In genomic region chr11:106318406-106319366, GRCm38 (mm10) we compare ENCODE assay signal across 14 mouse cellular contexts. TPM values are rescaled to one million over a fixed set of nuclear protein-coding genes. Genes with fewer than 3 reads are reported as not detected.
DNase-seq lines count a peak whose midpoint lies in the region; ATAC-seq and TF ChIP-seq lines count a peak whose summit lies in the region.
"Had no signal": no experiment of that assay in that cellular context is flagged by ENCODE, and none has a peak within 500 bp of the region (broad histone marks: within the 10 kb centered on the region; RNA-seq: fewer than 3 reads in every experiment).

No protein-coding gene starts in this region.

- ATAC-seq in liver, embryonic 11.5 days (replicated peaks; ENCODE audit: low FRiP score), result no peak
- no peak for ATAC-seq in midbrain, postnatal 0 days (ENCODE audit: low FRiP score)
- ATAC-seq: forebrain, embryonic 15.5 days; Patski had no signal

- dilution Hi-C loops in CH12.LX (cut with MboI; ENCODE audit: extremely low pct_ligation_motif_present, extremely low pct_unique_long_range_greater_than_20kb, low sequenced_read_pairs), result no loop called here

- H3K27ac ChIP-seq in liver, adult 2 months (replicated peaks; ENCODE audit: insufficient read depth, low read depth, low read length), result no peak overlapping the region; the same call in 1 of the 2 replicates
- no peak overlapping the region for H3K27ac ChIP-seq in liver, embryonic 11.5 days (ENCODE audit: low read depth, low read length)
- no peak overlapping the region for H3K27ac ChIP-seq in CH12.LX (ENCODE audit: insufficient read depth, low read depth)
- H3K27ac ChIP-seq in macrophage, result peak overlapping the region; percentile 45
- no peak overlapping the region for H3K27ac ChIP-seq in midbrain, postnatal 0 days (ENCODE audit: low read depth, low read length)
- H3K27ac ChIP-seq: forebrain, embryonic 15.5 days had no signal

- in situ Hi-C loops in CH12.LX (cut with MboI; ENCODE audit: low pct_ligation_motif_present, low pct_unique_long_range_greater_than_20kb, low sequenced_read_pairs), result loop anchor here (25.0 kb wide), 1 partner anchor 444 kb away; the partner anchor contains the start of genes Milr1 and Pecam1

- 64% methylated on average over 21 of the region's 21 CpGs for WGBS in liver, adult 2 months
- 58% methylated on average over 21 of the region's 21 CpGs for WGBS in liver, embryonic 11.5 days
- 46% methylated on average over 21 of the region's 21 CpGs for WGBS in macrophage (ENCODE audit: missing documents)
- WGBS in midbrain, postnatal 0 days, result 78% methylated on average over 21 of the region's 21 CpGs

- H3K9me3 ChIP-seq in liver, embryonic 11.5 days (ENCODE audit: control insufficient read depth, low read length), result no peaks in the 10 kb centered on the region
- H3K9me3 ChIP-seq in CH12.LX (replicated peaks; ENCODE audit: low read length), result no peaks in the 10 kb centered on the region
- H3K9me3 ChIP-seq in midbrain, postnatal 0 days (ENCODE audit: low read length), result no peaks in the 10 kb centered on the region
- H3K9me3 ChIP-seq: forebrain, embryonic 15.5 days had no signal

- no peak for TF ChIP-seq POLR2A in liver, adult 2 months (IDR thresholded peaks at IDR 0.05; ENCODE audit: extremely low read depth, insufficient read depth, low read length)
- peak; percentile 60 for TF ChIP-seq POLR2A in CH12.LX (IDR thresholded peaks at IDR 0.05; ENCODE audit: low read depth, low read length)

- no peak overlapping the region; the same call in 1 of the 2 replicates for H3K4me2 ChIP-seq in liver, embryonic 11.5 days
- H3K4me2 ChIP-seq in CH12.LX (ENCODE audit: insufficient read depth, low read depth, poor library complexity, severe bottlenecking), result no peak overlapping the region
- H3K4me2 ChIP-seq in midbrain, postnatal 0 days (ENCODE audit: low read depth, low read length, poor library complexity, severe bottlenecking), result no peak overlapping the region
- H3K4me2 ChIP-seq: forebrain, embryonic 15.5 days had no signal

- no peaks in the 10 kb centered on the region for H3K4me1 ChIP-seq in liver, adult 2 months (ENCODE audit: control insufficient read depth, insufficient read depth, low read length)
- 0 out of 2 replicates have a peak, but pooled peaks cover 3% of the 10 kb centered on the region for H3K4me1 ChIP-seq in liver, embryonic 11.5 days (replicated peaks; ENCODE audit: control insufficient read depth, insufficient read depth, low read length)
- H3K4me1 ChIP-seq in CH12.LX (ENCODE audit: control insufficient read depth in 1 of 2, insufficient read depth in 2 of 2), result peaks cover 27 to 67% of the 10 kb centered on the region in 2 experiments
- H3K4me1 ChIP-seq in midbrain, postnatal 0 days (ENCODE audit: insufficient read depth, low read length), result no peaks in the 10 kb centered on the region
- H3K4me1 ChIP-seq: forebrain, embryonic 15.5 days had no signal

- TF ChIP-seq CTCF in liver, adult 2 months (IDR thresholded peaks at IDR 0.05; ENCODE audit: low read depth, low read length), result no peak
- TF ChIP-seq CTCF in CH12.LX (conservative IDR thresholded peaks at IDR 0.05 in 1 of 2, IDR thresholded peaks at IDR 0.05 in 1 of 2; ENCODE audit: low read depth in 2 of 2, low read length in 2 of 2), result no peak
- no peak for TF ChIP-seq CTCF in midbrain, postnatal 0 days (IDR thresholded peaks at IDR 0.05)

- peak; percentile 25 for DNase-seq in liver, adult 2 months (ENCODE audit: extremely low read depth, low read depth, low spot score)
- DNase-seq in liver, embryonic 11.5 days (ENCODE audit: low spot score), result no peak
- DNase-seq in CH12.LX (ENCODE audit: extremely low read depth) (peak; percentile 54), NIH3T3 (ENCODE audit: low read depth) (peak; percentile 27)
- no peak for DNase-seq in layer of hippocampus, adult 8-10 months (ENCODE audit: low spot score in 2 of 2)
- no peak for DNase-seq in midbrain, postnatal 0 days (ENCODE audit: low spot score)
- DNase-seq: layer of hippocampus, adult 9-11 months had no signal

- TF ChIP-seq EP300 in CH12.LX (IDR thresholded peaks at IDR 0.05; ENCODE audit: low read length), result no peak

- H3K4me3 ChIP-seq in liver, adult 2 months (ENCODE audit: insufficient read depth, low read depth, low read length), result no peak overlapping the region
- H3K4me3 ChIP-seq in liver, embryonic 11.5 days (ENCODE audit: low read depth, low read length), result no peak overlapping the region
- H3K4me3 ChIP-seq in CH12.LX (replicated peaks in 1 of 3; ENCODE audit: low read depth in 2 of 3, low read length in 2 of 3, poor library complexity in 1 of 3) (peak overlapping the region in 2 of 3 experiments; percentile 8 to 15), macrophage (ENCODE audit: inconsistent target) (no peak overlapping the region)
- no peak overlapping the region for H3K4me3 ChIP-seq in midbrain, postnatal 0 days (ENCODE audit: low read depth, low read length)
- H3K4me3 ChIP-seq: forebrain, embryonic 15.5 days had no signal

- H3K27me3 ChIP-seq in liver, adult 2 months (ENCODE audit: control insufficient read depth, insufficient read depth, low read length), result no peaks in the 10 kb centered on the region
- no peaks in the 10 kb centered on the region for H3K27me3 ChIP-seq in liver, embryonic 11.5 days (replicated peaks; ENCODE audit: control insufficient read depth, insufficient read depth, low read length)
- H3K27me3 ChIP-seq in CH12.LX (replicated peaks), result no peaks in the 10 kb centered on the region
- H3K27me3 ChIP-seq in midbrain, postnatal 0 days (ENCODE audit: insufficient read depth, low read length), result no peaks in the 10 kb centered on the region
- H3K27me3 ChIP-seq: forebrain, embryonic 15.5 days; Patski had no signal

- TF ChIP-seq RAD21 in CH12.LX (IDR thresholded peaks at IDR 0.05; ENCODE audit: low read depth, low read length), result no peak

- H3K36me3 ChIP-seq in liver, adult 2 months (ENCODE audit: control insufficient read depth, insufficient read depth, low read length), result no peaks in the 10 kb centered on the region
- H3K36me3 ChIP-seq in liver, embryonic 11.5 days (ENCODE audit: control insufficient read depth, insufficient read depth, low read length), result no peaks in the 10 kb centered on the region
- peaks cover 4 to 6% of the 10 kb centered on the region in 2 experiments for H3K36me3 ChIP-seq in CH12.LX (replicated peaks in 1 of 2; ENCODE audit: control insufficient read depth in 1 of 2, insufficient read depth in 1 of 2, low read length in 1 of 2)
- H3K36me3 ChIP-seq in macrophage (ENCODE audit: inconsistent target), result no peaks in the 10 kb centered on the region
- H3K36me3 ChIP-seq in midbrain, postnatal 0 days (ENCODE audit: insufficient read depth, low read length), result no peaks in the 10 kb centered on the region
- H3K36me3 ChIP-seq: forebrain, embryonic 15.5 days had no signal

- no peaks in the 10 kb centered on the region for H3K79me2 ChIP-seq in liver, adult 2 months (ENCODE audit: control insufficient read depth, insufficient read depth, low read length)
- H3K79me2 ChIP-seq in CH12.LX (replicated peaks; ENCODE audit: control insufficient read depth, extremely low read depth, insufficient read depth, poor library complexity, severe bottlenecking), result peaks cover 7% of the 10 kb centered on the region
- H3K79me2 ChIP-seq in macrophage (ENCODE audit: inconsistent target), result no peaks in the 10 kb centered on the region

- H3K9ac ChIP-seq in liver, adult 2 months (ENCODE audit: low read depth, low read length), result no peak overlapping the region
- no peak overlapping the region for H3K9ac ChIP-seq in liver, embryonic 11.5 days (ENCODE audit: low read depth, low read length)
- no peak overlapping the region for H3K9ac ChIP-seq in CH12.LX (ENCODE audit: insufficient read depth, low read depth)
- H3K9ac ChIP-seq in midbrain, postnatal 0 days (replicated peaks; ENCODE audit: low read length, poor library complexity, severe bottlenecking), result no peak overlapping the region
- H3K9ac ChIP-seq: forebrain, embryonic 15.5 days had no signal

RNA-seq across cellular contexts. Expression of gene Cd79b, which starts 4.1 kb away (rescaled TPM):
- total RNA-seq in liver, adult 2 months (2014; rRNA removed), result 2.1 and 4.6 TPM in 2 replicates
- 1.4 and 3.8 TPM in 2 replicates for polyA plus RNA-seq in liver, adult 2 months (2012; rRNA removed)
- polyA plus RNA-seq in liver, embryonic 11.5 days (2014; fragmentation: Nextera tagmentation; extraction: Ambion mirVana), result 5.9 and 6.3 TPM in 2 replicates
- total RNA-seq in CH12.LX (2012; rRNA removed) (503 and 527 TPM in 2 replicates), CH12.LX (2014; rRNA removed) (636 and 689 TPM in 2 replicates)
- polyA plus RNA-seq in CH12.LX (2012; ENCODE audit: insufficient read length, low read depth) (678 and 741 TPM in 2 replicates), macrophage (2018) (1.9 to 4.4 TPM (median 2.9 TPM) in 3 replicates)
- 1 to 10 TPM in 1 of 26 experiments, under 1 TPM in 4, not detected in 21; 0.42 to 1.1 (median 0.64) TPM for total RNA-seq in macrophage (2018; cell fraction: chromatin; rRNA removed)
- 1 to 10 TPM; 1.8 to 9.4 (median 3.6) TPM for total RNA-seq in macrophage (2018; cell fraction: cytosol; rRNA removed)
- 1 to 10 TPM in 22 of 26 experiments, under 1 TPM in 3, not detected in 1; 0.53 to 5.3 (median 2.1) TPM for total RNA-seq in macrophage (2018; cell fraction: nucleus; rRNA removed)
- under 1 TPM in 1 of 4 experiments, not detected in 3; 0.39 TPM for total RNA-seq in layer of hippocampus, adult 8-10 months (2022)
- 0.38 and 1.9 TPM in 2 replicates for total RNA-seq in midbrain, postnatal 0 days (2014; rRNA removed)
- 1.1 and 1.2 TPM in 2 replicates for polyA plus RNA-seq in midbrain, postnatal 0 days (2015; fragmentation: Nextera tagmentation; extraction: Ambion mirVana)

RNA-seq across cellular contexts. Expression of gene Gh, which starts 17.0 kb away (rescaled TPM):
- total RNA-seq in liver, adult 2 months (2014; rRNA removed), result not detected in 2 replicates
- polyA plus RNA-seq in liver, adult 2 months (2012; rRNA removed), result not detected in 2 replicates
- not detected in 2 replicates for polyA plus RNA-seq in liver, embryonic 11.5 days (2014; fragmentation: Nextera tagmentation; extraction: Ambion mirVana)
- total RNA-seq in CH12.LX (2012; rRNA removed), result 0.38 and 0.46 TPM in 2 replicates
- 0.31 and 0.68 TPM in 2 replicates for total RNA-seq in CH12.LX (2014; rRNA removed)
- 0.76 and 1.0 TPM in 2 replicates for polyA plus RNA-seq in CH12.LX (2012; ENCODE audit: insufficient read length, low read depth)
- total RNA-seq in macrophage (2018; cell fraction: chromatin; rRNA removed), result not detected
- not detected for total RNA-seq in macrophage (2018; cell fraction: cytosol; rRNA removed)
- total RNA-seq in macrophage (2018; cell fraction: nucleus; rRNA removed), result 1 to 10 TPM in 1 of 26 experiments, not detected in 25; 1.2 TPM
- not detected in 3 replicates for polyA plus RNA-seq in macrophage (2018)
- total RNA-seq in layer of hippocampus, adult 8-10 months (2022), result 1 to 10 TPM in 1 of 4 experiments, under 1 TPM in 1, not detected in 2; 0.57 to 1.7 TPM
- total RNA-seq in midbrain, postnatal 0 days (2014; rRNA removed), result 1.3 TPM in 1 of 2 replicates, not detected in the other
- not detected in 2 replicates for polyA plus RNA-seq in midbrain, postnatal 0 days (2015; fragmentation: Nextera tagmentation; extraction: Ambion mirVana)
- total RNA-seq: heart, postnatal 10 days had no signal
- polyA plus RNA-seq: forebrain, embryonic 15.5 days; lung, embryonic 16.5 days; neural tube, embryonic 14.5 days; Patski; urinary bladder, adult 2 months had no signal

RNA-seq across cellular contexts. Expression of gene Scn4a, which starts 34.4 kb away (rescaled TPM):
- total RNA-seq in liver, adult 2 months (2014; rRNA removed), result 0.09 and 0.13 TPM in 2 replicates
- 0.02 TPM in 2 replicates for polyA plus RNA-seq in liver, adult 2 months (2012; rRNA removed)
- not detected in 2 replicates for polyA plus RNA-seq in liver, embryonic 11.5 days (2014; fragmentation: Nextera tagmentation; extraction: Ambion mirVana)
- 0.50 and 0.64 TPM in 2 replicates for total RNA-seq in CH12.LX (2012; rRNA removed)
- total RNA-seq in CH12.LX (2014; rRNA removed), result 0.55 and 0.57 TPM in 2 replicates
- 0.97 and 1.00 TPM in 2 replicates for polyA plus RNA-seq in CH12.LX (2012; ENCODE audit: insufficient read length, low read depth)
- 1 to 10 TPM in 1 of 26 experiments, under 1 TPM in 3, not detected in 22; 0.10 to 1.3 (median 0.41) TPM for total RNA-seq in macrophage (2018; cell fraction: chromatin; rRNA removed)
- not detected for total RNA-seq in macrophage (2018; cell fraction: cytosol; rRNA removed)
- 1 to 10 TPM in 1 of 26 experiments, under 1 TPM in 4, not detected in 21; 0.20 to 2.6 (median 0.46) TPM for total RNA-seq in macrophage (2018; cell fraction: nucleus; rRNA removed)
- 0.03 TPM in 1 of 3 replicates, not detected in the others for polyA plus RNA-seq in macrophage (2018)
- total RNA-seq in layer of hippocampus, adult 8-10 months (2022), result under 1 TPM in 2 of 4 experiments, not detected in 2; 0.07 TPM
- total RNA-seq in midbrain, postnatal 0 days (2014; rRNA removed), result 0.05 TPM in 1 of 2 replicates, not detected in the other
- 0.02 TPM in 1 of 2 replicates, not detected in the other for polyA plus RNA-seq in midbrain, postnatal 0 days (2015; fragmentation: Nextera tagmentation; extraction: Ambion mirVana)
- polyA plus RNA-seq: forebrain, embryonic 15.5 days; neural tube, embryonic 14.5 days had no signal

RNA-seq across cellular contexts. Expression of gene Tcam1, which starts 42.2 kb away (rescaled TPM):
- not detected in 2 replicates for total RNA-seq in liver, adult 2 months (2014; rRNA removed)
- not detected in 2 replicates for polyA plus RNA-seq in liver, adult 2 months (2012; rRNA removed)
- polyA plus RNA-seq in liver, embryonic 11.5 days (2014; fragmentation: Nextera tagmentation; extraction: Ambion mirVana), result 0.66 and 1.2 TPM in 2 replicates
- total RNA-seq in CH12.LX (2012; rRNA removed) (4.2 and 5.9 TPM in 2 replicates), CH12.LX (2014; rRNA removed) (0.68 and 0.82 TPM in 2 replicates)
- polyA plus RNA-seq in CH12.LX (2012; ENCODE audit: insufficient read length, low read depth) (0.64 and 0.99 TPM in 2 replicates), macrophage (2018) (0.10 to 0.28 TPM (median 0.15 TPM) in 3 replicates)
- total RNA-seq in macrophage (2018; cell fraction: chromatin; rRNA removed), result under 1 TPM in 5 of 26 experiments, not detected in 21; 0.17 to 0.47 (median 0.22) TPM
- total RNA-seq in macrophage (2018; cell fraction: cytosol; rRNA removed), result under 1 TPM in 21 of 26 experiments, not detected in 5; 0.03 to 0.19 (median 0.06) TPM
- total RNA-seq in macrophage (2018; cell fraction: nucleus; rRNA removed), result under 1 TPM in 9 of 26 experiments, not detected in 17; 0.15 to 0.44 (median 0.21) TPM
- total RNA-seq in layer of hippocampus, adult 8-10 months (2022), result under 1 TPM in 2 of 4 experiments, not detected in 2; 0.16 to 0.20 TPM
- 0.22 and 0.24 TPM in 2 replicates for total RNA-seq in midbrain, postnatal 0 days (2014; rRNA removed)
- polyA plus RNA-seq in midbrain, postnatal 0 days (2015; fragmentation: Nextera tagmentation; extraction: Ambion mirVana), result 0.10 and 0.20 TPM in 2 replicates
- polyA plus RNA-seq: neural tube, embryonic 14.5 days had no signal

RNA-seq across cellular contexts. Expression of gene Smarcd2, which starts 45.9 kb away (rescaled TPM):
- total RNA-seq in liver, adult 2 months (2014; rRNA removed), result 70.1 and 70.3 TPM in 2 replicates
- polyA plus RNA-seq in liver, adult 2 months (2012; rRNA removed), result 67.3 and 84.8 TPM in 2 replicates
- polyA plus RNA-seq in liver, embryonic 11.5 days (2014; fragmentation: Nextera tagmentation; extraction: Ambion mirVana), result 60.3 and 62.9 TPM in 2 replicates
- total RNA-seq in CH12.LX (2012; rRNA removed) (89.4 and 94.3 TPM in 2 replicates), CH12.LX (2014; rRNA removed) (105 and 110 TPM in 2 replicates)
- polyA plus RNA-seq in CH12.LX (2012; ENCODE audit: insufficient read length, low read depth) (103 and 116 TPM in 2 replicates), macrophage (2018) (54.1 to 59.1 TPM (median 55.6 TPM) in 3 replicates)
- 100 to 1,000 TPM in 2 of 26 experiments, 10 to 100 TPM in 24; 21.1 to 111 (median 69.1) TPM for total RNA-seq in macrophage (2018; cell fraction: chromatin; rRNA removed)
- 10 to 100 TPM; 34.4 to 60.6 (median 49.7) TPM for total RNA-seq in macrophage (2018; cell fraction: cytosol; rRNA removed)
- 10 to 100 TPM; 25.8 to 73.3 (median 46.0) TPM for total RNA-seq in macrophage (2018; cell fraction: nucleus; rRNA removed)
- 10 to 100 TPM; 29.1 to 34.7 (median 31.2) TPM for total RNA-seq in layer of hippocampus, adult 8-10 months (2022)
- total RNA-seq in midbrain, postnatal 0 days (2014; rRNA removed), result 11.7 and 27.5 TPM in 2 replicates
- 6.8 and 7.6 TPM in 2 replicates for polyA plus RNA-seq in midbrain, postnatal 0 days (2015; fragmentation: Nextera tagmentation; extraction: Ambion mirVana)

Comparison
In these comparisons a context has a peak if more than half of its experiments do, and no peak if none do; other contexts are left out.
1. DNase-seq: peak in liver, adult 2 months (single experiment), CH12.LX (single experiment) and NIH3T3 (single experiment); none in liver, embryonic 11.5 days (single experiment), layer of hippocampus, adult 8-10 months (0 of 2) and midbrain, postnatal 0 days (single experiment).
2. H3K4me3 ChIP-seq: peak in CH12.LX (2 of 3); none in liver, adult 2 months (single experiment), liver, embryonic 11.5 days (single experiment), macrophage (single experiment) and midbrain, postnatal 0 days (single experiment).
3. RNA of gene Cd79b, which starts 4.1 kb away (polyA plus RNA-seq): 678 to 741 TPM in CH12.LX; 5.9 to 6.3 TPM in liver, embryonic 11.5 days, 1.9 to 4.4 TPM in macrophage, 1.4 to 3.8 TPM in liver, adult 2 months and 1.1 to 1.2 TPM in midbrain, postnatal 0 days; every median in the first group is over 10 times any median in the second.